Mouse (Mus musculus) limb, embryonic 12.5 days (tissue): ENCODE results near the gene Prc1. TPM values are rescaled to one million over a fixed set of nuclear protein-coding genes. Genes with fewer than 3 reads are reported as not detected.

Source experiments
- ATAC-seq: fragments of 200-750 bp; cut with Nextera tagmentation; 2 replicates; pipeline ENCODE4 v1.8.0; 2017; ENCODE audit warnings: low read depth, moderate TSS enrichment; ENCODE audit not compliant: insufficient number of reproducible peaks, insufficient read depth, low FRiP score, low TSS enrichment
- H3K27ac ChIP-seq: fragments of 300-500 bp; sonication (generic); 2 replicates; pipeline ENCODE4 v1.5.1; 2016; ENCODE audit warnings: mild to moderate bottlenecking, moderate library complexity
- H3K27me3 ChIP-seq: fragments of 300-500 bp; sonication (generic); 2 replicates; pipeline ENCODE4 v1.6.1; 2016; ENCODE audit warnings: mild to moderate bottlenecking, moderate library complexity
- H3K36me3 ChIP-seq: fragments of 300-500 bp; sonication (generic); 2 replicates; pipeline ENCODE4 v1.6.1; 2016; ENCODE audit warnings: mild to moderate bottlenecking, moderate library complexity
- H3K4me1 ChIP-seq: fragments of 300-500 bp; sonication (generic); replicated peaks from 2 replicates; pipeline ENCODE4 v1.6.1; 2016
- H3K4me2 ChIP-seq: fragments of 300-500 bp; sonication (generic); 2 replicates; pipeline ENCODE4 v1.6.1; 2016; ENCODE audit warnings: mild to moderate bottlenecking, moderate library complexity
- H3K4me3 ChIP-seq: fragments of 300-500 bp; sonication (generic); replicated peaks from 2 replicates; pipeline ENCODE4 v1.5.1; 2016; ENCODE audit warnings: mild to moderate bottlenecking
- H3K9ac ChIP-seq: fragments of 300-500 bp; sonication (generic); replicated peaks from 2 replicates; pipeline ENCODE4 v1.6.1; 2016; ENCODE audit warnings: mild to moderate bottlenecking, moderate library complexity
- H3K9me3 ChIP-seq: fragments of 300-500 bp; sonication (generic); 2 replicates; pipeline ENCODE4 v1.6.1; 2016; ENCODE audit warnings: mild to moderate bottlenecking, moderate library complexity
- WGBS: fragments of 180-500 bp; shearing (Covaris S2); methylation state at CpG from one replicate; pipeline ENCODE4 v1.1.7; 2016; 5-methylcytosine and 5-hydroxymethylcytosine counted together
- polyA plus RNA-seq: library from polyadenylated mRNA; unstranded; fragments of >200 nt; fragmentation: Nextera tagmentation; extraction: Ambion mirVana; gene quantifications from 2 replicates; pipeline ENCODE4 v1.2.1, GENCODE M21; 2016

Gene Prc1
- polyA plus RNA-seq, 1 experiment from 2014 or later = 133 TPM

GRCm38 (mm10) chr7:80285725-80286124, 8.5 kb upstream of the Prc1 start:
- Histone ChIP-seq H3K27ac (no peak overlapping the region), H3K36me3 (peaks cover 78% of the 10 kb centered on the region), H3K27me3 (no peaks in the 10 kb centered on the region), H3K4me2 (no peak overlapping the region), H3K4me1 (no peaks in the 10 kb centered on the region), H3K9me3 (no peaks in the 10 kb centered on the region), H3K9ac (no peak overlapping the region), H3K4me3 (no peak overlapping the region)
- 90% methylated on average over 6 of the region's 6 CpGs for WGBS
- ATAC-seq = no peak

- no peaks in the 10 kb centered on the region for H3K27me3 ChIP-seq
- H3K9me3 ChIP-seq = no peaks in the 10 kb centered on the region
- no peaks in the 10 kb centered on the region for H3K4me1 ChIP-seq
- no peak for ATAC-seq
- no peak overlapping the region for H3K27ac ChIP-seq
- H3K4me2 ChIP-seq = no peak overlapping the region
- no peak overlapping the region for H3K9ac ChIP-seq
- no peak overlapping the region for H3K4me3 ChIP-seq
- H3K36me3 ChIP-seq = peaks cover 85% of the 10 kb centered on the region
- 83% methylated on average over 10 of the region's 10 CpGs for WGBS
These were observed 6.5 kb upstream of the Prc1 start for GRCm38 (mm10) chr7:80287736-80288135.

- Histone ChIP-seq H3K9me3 (no peaks in the 10 kb centered on the region), H3K9ac (peak overlapping the region; percentile 78), H3K27me3 (no peaks in the 10 kb centered on the region), H3K4me3 (peak overlapping the region; percentile 81), H3K4me2 (peak overlapping the region; percentile 63), H3K27ac (peak overlapping the region; percentile 88), H3K4me1 (peaks cover 22% of the 10 kb centered on the region), H3K36me3 (peaks cover 36% of the 10 kb centered on the region)
- 9% methylated on average over 37 of the region's 37 CpGs for WGBS
- ATAC-seq = peak; percentile 63; the same call in 1 of the 2 replicates
These were observed 756 bp downstream of the Prc1 start for GRCm38 (mm10) chr7:80294764-80295648.

- no peak overlapping the region for H3K27ac ChIP-seq
- peaks cover 22% of the 10 kb centered on the region for H3K4me1 ChIP-seq
- 94% methylated on average over 6 of the region's 6 CpGs for WGBS
- H3K9me3 ChIP-seq = no peaks in the 10 kb centered on the region
- H3K9ac ChIP-seq = no peak overlapping the region
- no peaks in the 10 kb centered on the region for H3K27me3 ChIP-seq
- peak overlapping the region; percentile 81; the same call in 1 of the 2 replicates for H3K4me3 ChIP-seq
- H3K4me2 ChIP-seq = peak overlapping the region; percentile 63
- ATAC-seq = no peak
- H3K36me3 ChIP-seq = peaks cover 36% of the 10 kb centered on the region
These were observed 2.2 kb downstream of the Prc1 start for GRCm38 (mm10) chr7:80296462-80296861.

- Histone ChIP-seq H3K27me3 (no peaks in the 10 kb centered on the region), H3K4me3 (no peak overlapping the region), H3K4me2 (no peak overlapping the region), H3K9me3 (no peaks in the 10 kb centered on the region), H3K4me1 (peaks cover 22% of the 10 kb centered on the region), H3K9ac (no peak overlapping the region), H3K27ac (no peak overlapping the region), H3K36me3 (peaks cover 40% of the 10 kb centered on the region)
- 87% methylated on average over 3 of the region's 3 CpGs for WGBS
- ATAC-seq = no peak
These were observed 2.8 kb downstream of the Prc1 start for GRCm38 (mm10) chr7:80297041-80297440.

- no peak overlapping the region for H3K27ac ChIP-seq
- H3K36me3 ChIP-seq = peaks cover 53% of the 10 kb centered on the region
- no peaks in the 10 kb centered on the region for H3K9me3 ChIP-seq
- no peak overlapping the region for H3K4me2 ChIP-seq
- peaks cover 22% of the 10 kb centered on the region for H3K4me1 ChIP-seq
- H3K9ac ChIP-seq = no peak overlapping the region
- 98% methylated on average over 4 of the region's 4 CpGs for WGBS
- H3K27me3 ChIP-seq = no peaks in the 10 kb centered on the region
- H3K4me3 ChIP-seq = no peak overlapping the region
- ATAC-seq = no peak
These were observed 4.5 kb downstream of the Prc1 start for GRCm38 (mm10) chr7:80298754-80299153.

- WGBS = 97% methylated on average over 3 of the region's 3 CpGs
- H3K36me3 ChIP-seq = peaks cover 61% of the 10 kb centered on the region
These were observed 5.3 kb downstream of the Prc1 start for GRCm38 (mm10) chr7:80299568-80299967.

GRCm38 (mm10) chr7:80301522-80301921, 7.3 kb downstream of the Prc1 start:
- no peak for ATAC-seq
- 81% methylated on average over 2 of the region's 2 CpGs for WGBS
- Histone ChIP-seq H3K4me1 (peaks cover 9% of the 10 kb centered on the region), H3K9me3 (no peaks in the 10 kb centered on the region), H3K27me3 (no peaks in the 10 kb centered on the region), H3K27ac (no peak overlapping the region), H3K4me2 (no peak overlapping the region), H3K4me3 (no peak overlapping the region), H3K36me3 (peaks cover 80% of the 10 kb centered on the region), H3K9ac (no peak overlapping the region)

More at GRCm38 (mm10) chr7:80299568-80299967, 5.3 kb downstream of the Prc1 start:
- no peak overlapping the region for H3K9ac ChIP-seq
- H3K4me2 ChIP-seq = no peak overlapping the region
- H3K27ac ChIP-seq = no peak overlapping the region
- no peak overlapping the region for H3K4me3 ChIP-seq
- peaks cover 22% of the 10 kb centered on the region for H3K4me1 ChIP-seq
- ATAC-seq = no peak
- no peaks in the 10 kb centered on the region for H3K27me3 ChIP-seq
- H3K9me3 ChIP-seq = no peaks in the 10 kb centered on the region

GRCm38 (mm10) chr7:80307766-80308165, 13.5 kb downstream of the Prc1 start:
- no peak overlapping the region for H3K4me2 ChIP-seq
- H3K27me3 ChIP-seq = no peaks in the 10 kb centered on the region
- peaks cover 95% of the 10 kb centered on the region for H3K36me3 ChIP-seq
- H3K9me3 ChIP-seq = no peaks in the 10 kb centered on the region
- 83% methylated on average over 3 of the region's 3 CpGs for WGBS
- H3K4me1 ChIP-seq = no peaks in the 10 kb centered on the region
- H3K9ac ChIP-seq = no peak overlapping the region
- no peak overlapping the region for H3K4me3 ChIP-seq
- ATAC-seq = no peak
- H3K27ac ChIP-seq = no peak overlapping the region

- no peaks in the 10 kb centered on the region for H3K27me3 ChIP-seq
- no peak overlapping the region for H3K4me3 ChIP-seq
- no peaks in the 10 kb centered on the region for H3K9me3 ChIP-seq
- H3K27ac ChIP-seq = no peak overlapping the region
- H3K9ac ChIP-seq = no peak overlapping the region
- no peak for ATAC-seq
- H3K4me1 ChIP-seq = no peaks in the 10 kb centered on the region
- WGBS = 83% methylated on average over 7 of the region's 7 CpGs
- peaks cover 97% of the 10 kb centered on the region for H3K36me3 ChIP-seq
- no peak overlapping the region for H3K4me2 ChIP-seq
These were observed 16.5 kb downstream of the Prc1 start for GRCm38 (mm10) chr7:80310771-80311170.

- ATAC-seq = no peak
- no peak overlapping the region for H3K27ac ChIP-seq
- no peaks in the 10 kb centered on the region for H3K9me3 ChIP-seq
- H3K36me3 ChIP-seq = peaks cover 93% of the 10 kb centered on the region
- no peak overlapping the region for H3K9ac ChIP-seq
- 80% methylated on average over 2 of the region's 2 CpGs for WGBS
- no peak overlapping the region for H3K4me3 ChIP-seq
- H3K4me2 ChIP-seq = no peak overlapping the region
- H3K27me3 ChIP-seq = no peaks in the 10 kb centered on the region
- H3K4me1 ChIP-seq = no peaks in the 10 kb centered on the region
These were observed 21.5 kb downstream of the Prc1 start for GRCm38 (mm10) chr7:80315733-80316132.
